Mouse (Mus musculus) spleen, embryonic (tissue): Measurements from ENCODE around the gene Hs3st4.

Experiments used
- CTCF ChIA-PET: fragments of 350-600 bp; sonication (Branson Sonifier 250); formaldehyde crosslinking; loops from one replicate; lab custom pipeline; 2022; lab: Charles Lee

Hs3st4 gene

GRCm38 (mm10) chr7:124136133-124136532 is 153.5 kb downstream of the Hs3st4 start:
- CTCF ChIA-PET, result no interaction called here

GRCm38 (mm10) chr7:124141229-124141628 is 158.6 kb downstream of the Hs3st4 start:
- CTCF ChIA-PET, result no interaction called here

- CTCF ChIA-PET, result no interaction called here
Observed at GRCm38 (mm10) chr7:124150901-124151300, 168.2 kb downstream of the Hs3st4 start.

- CTCF ChIA-PET, result no interaction called here
Observed at GRCm38 (mm10) chr7:124163301-124163700, 180.6 kb downstream of the Hs3st4 start.

GRCm38 (mm10) chr7:124166229-124166628 is 183.6 kb downstream of the Hs3st4 start:
- CTCF ChIA-PET, result no interaction called here

GRCm38 (mm10) chr7:124168796-124169195 is 186.1 kb downstream of the Hs3st4 start:
- CTCF ChIA-PET, result no interaction called here

GRCm38 (mm10) chr7:124170001-124170400 is 187.3 kb downstream of the Hs3st4 start:
- CTCF ChIA-PET, result no interaction called here

GRCm38 (mm10) chr7:124171992-124172391 is 189.3 kb downstream of the Hs3st4 start:
- CTCF ChIA-PET, result no interaction called here

- CTCF ChIA-PET, result no interaction called here
Observed at GRCm38 (mm10) chr7:124180926-124181325, 198.3 kb downstream of the Hs3st4 start.

- CTCF ChIA-PET, result no interaction called here
Observed at GRCm38 (mm10) chr7:124184693-124185092, 202.0 kb downstream of the Hs3st4 start.

GRCm38 (mm10) chr7:124198811-124199570 is 216.3 kb downstream of the Hs3st4 start:
- CTCF ChIA-PET, result no interaction called here

- CTCF ChIA-PET, result no interaction called here
Observed at GRCm38 (mm10) chr7:124216921-124217320, 234.3 kb downstream of the Hs3st4 start.

GRCm38 (mm10) chr7:124220556-124220955 is 237.9 kb downstream of the Hs3st4 start:
- CTCF ChIA-PET, result no interaction called here

- CTCF ChIA-PET, result no interaction called here
Observed at GRCm38 (mm10) chr7:124237896-124238670, 255.4 kb downstream of the Hs3st4 start.

GRCm38 (mm10) chr7:124239903-124240647 is 257.4 kb downstream of the Hs3st4 start:
- CTCF ChIA-PET, result interaction anchor here (0.6 kb wide), 1 partner anchor 283 kb away, joined by 3 read pairs; no protein-coding TSS in a partner anchor

- CTCF ChIA-PET, result no interaction called here
Observed at GRCm38 (mm10) chr7:124249838-124250237, 267.2 kb downstream of the Hs3st4 start.

GRCm38 (mm10) chr7:124250566-124250965 is 267.9 kb downstream of the Hs3st4 start:
- CTCF ChIA-PET, result no interaction called here

GRCm38 (mm10) chr7:124258419-124258818 is 275.8 kb downstream of the Hs3st4 start:
- CTCF ChIA-PET, result no interaction called here

GRCm38 (mm10) chr7:124270734-124271133 is 288.1 kb downstream of the Hs3st4 start:
- CTCF ChIA-PET, result no interaction called here

- CTCF ChIA-PET, result no interaction called here
Observed at GRCm38 (mm10) chr7:124289873-124290272, 307.2 kb downstream of the Hs3st4 start.

GRCm38 (mm10) chr7:124319451-124319850 is 336.8 kb downstream of the Hs3st4 start:
- CTCF ChIA-PET, result no interaction called here

- CTCF ChIA-PET, result no interaction called here
Observed at GRCm38 (mm10) chr7:124335635-124336034, 353.0 kb downstream of the Hs3st4 start.
